Mouse (Mus musculus): ENCODE results near the gene Sema3e.

DNA sequence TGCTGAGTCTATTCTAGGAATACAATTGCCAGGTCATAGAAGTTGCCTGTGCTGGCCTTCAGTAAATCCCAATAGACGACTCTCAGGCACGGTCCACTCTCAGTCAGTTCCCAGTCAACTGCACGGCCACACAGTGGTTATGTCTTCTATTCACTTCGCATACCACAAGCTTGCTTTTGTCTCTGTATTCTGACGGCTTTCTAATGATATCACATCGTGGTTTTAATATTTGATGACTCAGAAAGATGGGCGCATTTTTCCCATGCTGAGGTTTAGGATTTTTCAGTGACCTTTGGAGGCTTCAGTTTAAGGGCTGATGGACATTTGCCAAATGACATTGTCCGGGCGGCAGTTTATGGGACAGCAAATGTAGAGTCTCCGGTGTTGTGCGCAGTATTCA is 157.1 kb downstream of the Sema3e start:
- TF ChIP-seq POLR2A (IDR thresholded peaks at IDR 0.05; ENCODE audit: control insufficient read depth, low read depth, low read length) (no peak), CTCF (IDR thresholded peaks at IDR 0.05; ENCODE audit: control insufficient read depth, insufficient read depth, insufficient replicate concordance, low read depth, low read length) (no peak)

All from testis, adult 2 months (tissue).